Mouse (Mus musculus) neural tube, embryonic 14.5 days (tissue): ENCODE results near the gene Epha8. TPM values are rescaled to one million over a fixed set of nuclear protein-coding genes. Genes with fewer than 3 reads are reported as not detected.

Experiments used
- ATAC-seq: fragments of 200-750 bp; cut with Nextera tagmentation; 2 replicates; pipeline ENCODE4 v1.8.0; 2017; ENCODE audit warnings: low read depth, mild to moderate bottlenecking, moderate TSS enrichment, moderate library complexity
- H3K27ac ChIP-seq: fragments of 300-500 bp; sonication (generic); 2 replicates; pipeline ENCODE4 v1.5.1; 2014; ENCODE audit warnings: low read depth, mild to moderate bottlenecking, control low read depth, low read length, moderate library complexity, mixed read lengths
- H3K27me3 ChIP-seq: fragments of 300-500 bp; sonication (generic); 2 replicates; pipeline ENCODE4 v1.6.1; 2014; ENCODE audit warnings: low read length; ENCODE audit not compliant: control insufficient read depth, insufficient read depth
- H3K36me3 ChIP-seq: fragments of 300-500 bp; sonication (generic); 2 replicates; pipeline ENCODE4 v1.6.1; 2014; ENCODE audit warnings: low read length, mixed read lengths; ENCODE audit not compliant: control insufficient read depth, insufficient read depth
- H3K4me1 ChIP-seq: fragments of 300-500 bp; sonication (generic); 2 replicates; pipeline ENCODE4 v1.6.1; 2014; ENCODE audit warnings: low read length; ENCODE audit not compliant: control insufficient read depth, insufficient read depth
- H3K4me2 ChIP-seq: fragments of 300-500 bp; sonication (generic); 2 replicates; pipeline ENCODE4 v1.6.1; 2014; ENCODE audit warnings: mild to moderate bottlenecking, low read depth, low read length, control low read depth
- H3K4me3 ChIP-seq: fragments of 300-500 bp; sonication (generic); 2 replicates; pipeline ENCODE4 v1.5.1; 2014; ENCODE audit warnings: low read depth, low read length, control low read depth, mixed read lengths
- H3K9ac ChIP-seq: fragments of 300-500 bp; sonication (generic); replicated peaks from 2 replicates; pipeline ENCODE4 v1.6.1; 2014; ENCODE audit warnings: low read depth, mild to moderate bottlenecking, control low read depth, low read length, mixed read lengths
- H3K9me3 ChIP-seq: fragments of 300-500 bp; sonication (generic); 2 replicates; pipeline ENCODE4 v1.6.1; 2016; ENCODE audit warnings: low read length; ENCODE audit not compliant: control insufficient read depth
- WGBS: fragments of 180-500 bp; shearing (Covaris S2); extraction: QIAGEN DNeasy Blood & Tissue Kit; methylation state at CpG from one replicate; pipeline ENCODE4 v1.1.7; 2014; 5-methylcytosine and 5-hydroxymethylcytosine counted together
- polyA plus RNA-seq: library from polyadenylated mRNA; unstranded; fragments of >200 nt; fragmentation: Nextera tagmentation; extraction: Ambion mirVana; gene quantifications from 2 replicates; pipeline ENCODE4 v1.2.1, GENCODE M21; 2014

The Epha8 gene
- polyA plus RNA-seq, 1 experiment from 2014 or later = 9.9 TPM

DNA sequence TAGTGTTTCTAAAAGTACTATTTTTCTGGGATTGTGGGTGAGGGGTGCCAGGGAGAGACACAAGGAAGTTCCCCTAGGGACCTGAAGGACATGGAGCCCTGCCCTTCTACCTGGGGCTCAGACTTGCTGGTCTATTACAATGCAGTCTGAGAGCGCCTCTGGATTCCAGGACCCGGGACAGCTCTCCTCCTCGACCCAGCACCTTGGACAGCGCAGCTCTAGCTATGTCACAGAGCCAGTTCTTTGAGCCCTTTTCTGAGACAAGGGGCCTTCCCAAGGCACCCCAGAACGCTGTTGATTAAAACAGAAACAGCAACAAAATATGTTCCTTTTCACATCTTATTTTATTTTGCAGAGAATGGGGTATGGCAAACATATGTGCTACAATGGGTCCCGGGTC is 32.1 kb downstream of the Epha8 start:
- Histone ChIP-seq H3K9ac (no peak overlapping the region), H3K4me3 (no peak overlapping the region), H3K27me3 (no peaks in the 10 kb centered on the region), H3K4me2 (no peak overlapping the region), H3K4me1 (peaks cover 7% of the 10 kb centered on the region; the same call in 1 of the 2 replicates), H3K36me3 (no peaks in the 10 kb centered on the region), H3K27ac (no peak overlapping the region), H3K9me3 (no peaks in the 10 kb centered on the region)
- ATAC-seq = no peak
- WGBS = 6% methylated on average over 6 of the region's 6 CpGs

DNA sequence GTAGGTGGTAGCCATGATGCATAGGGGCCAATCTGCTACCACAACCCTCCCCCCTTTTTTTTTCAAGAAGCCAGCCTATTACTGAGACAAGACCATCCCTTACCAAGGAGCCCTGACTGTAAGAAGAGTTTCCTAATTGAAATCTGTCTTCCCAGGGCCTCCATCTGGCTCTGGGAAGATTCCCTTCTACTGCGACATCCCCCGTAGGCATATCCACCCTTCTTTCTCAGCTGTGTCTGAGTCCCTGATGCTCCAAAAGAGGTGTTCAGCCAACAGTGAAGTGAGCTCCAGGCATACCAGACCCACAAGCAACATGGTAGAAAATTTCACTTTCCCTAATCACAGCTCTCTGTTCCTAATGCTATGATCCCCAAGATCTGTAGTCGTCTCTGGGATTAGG is 37.1 kb downstream of the Epha8 start:
- Histone ChIP-seq H3K36me3 (no peaks in the 10 kb centered on the region), H3K27ac (no peak overlapping the region), H3K4me3 (no peak overlapping the region), H3K4me1 (peaks cover 14% of the 10 kb centered on the region), H3K4me2 (no peak overlapping the region), H3K27me3 (no peaks in the 10 kb centered on the region), H3K9me3 (no peaks in the 10 kb centered on the region), H3K9ac (no peak overlapping the region)
- ATAC-seq = no peak
- 85% methylated on average over 3 of the region's 3 CpGs for WGBS

DNA sequence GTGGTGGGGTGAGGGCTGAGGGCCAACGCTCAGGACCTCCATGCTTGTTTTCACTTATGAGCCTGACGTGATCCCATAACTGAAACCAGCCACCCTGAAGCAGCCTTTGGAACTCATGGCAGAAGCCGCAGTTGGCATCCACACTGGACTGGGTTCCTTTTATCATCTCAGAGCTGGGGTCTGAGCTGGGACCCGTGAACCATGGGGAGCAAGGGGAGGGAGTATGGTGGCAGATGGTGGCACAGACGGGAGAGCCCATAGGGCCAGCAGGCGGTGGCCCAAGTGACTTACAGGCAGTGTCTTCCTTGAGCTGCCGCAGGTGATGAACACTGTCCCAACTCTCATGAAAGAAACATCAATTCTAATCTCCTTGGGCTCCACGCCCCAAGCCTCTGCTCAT is 37.8 kb downstream of the Epha8 start:
- Histone ChIP-seq H3K4me2 (no peak overlapping the region), H3K27me3 (no peaks in the 10 kb centered on the region), H3K9me3 (no peaks in the 10 kb centered on the region), H3K27ac (no peak overlapping the region), H3K9ac (no peak overlapping the region), H3K36me3 (no peaks in the 10 kb centered on the region), H3K4me3 (no peak overlapping the region), H3K4me1 (peaks cover 14% of the 10 kb centered on the region)
- no peak for ATAC-seq
- 85% methylated on average over 8 of the region's 8 CpGs for WGBS

DNA sequence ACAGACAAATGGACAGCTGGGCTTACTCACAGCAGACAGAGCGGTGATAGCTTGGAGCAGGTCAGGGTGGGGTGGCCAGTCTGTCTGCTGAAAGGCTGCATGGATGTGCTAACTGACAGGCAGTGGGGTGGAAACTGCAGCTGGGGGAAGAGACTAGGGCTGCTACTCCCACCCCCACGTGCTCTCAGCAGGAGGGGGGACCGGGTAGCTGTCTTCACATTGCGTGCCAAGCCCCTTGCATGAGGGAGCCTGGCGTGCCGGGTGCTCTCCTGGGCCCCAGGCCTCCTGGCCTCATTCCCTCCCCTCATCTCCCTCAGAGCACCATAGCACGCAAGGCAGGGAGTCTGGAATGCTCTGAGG is 39.5 kb downstream of the Epha8 start:
- Histone ChIP-seq H3K4me2 (no peak overlapping the region), H3K4me3 (no peak overlapping the region), H3K36me3 (no peaks in the 10 kb centered on the region), H3K27me3 (no peaks in the 10 kb centered on the region), H3K4me1 (peaks cover 19% of the 10 kb centered on the region), H3K9me3 (no peaks in the 10 kb centered on the region), H3K9ac (no peak overlapping the region), H3K27ac (peak overlapping the region; percentile 17; the same call in 1 of the 2 replicates)
- no peak for ATAC-seq
- WGBS = 26% methylated on average over 7 of the region's 7 CpGs

- Histone ChIP-seq H3K4me2 (no peak overlapping the region), H3K9me3 (no peaks in the 10 kb centered on the region), H3K36me3 (no peaks in the 10 kb centered on the region), H3K4me1 (peaks cover 20% of the 10 kb centered on the region), H3K9ac (no peak overlapping the region), H3K27ac (peak overlapping the region; percentile 17; the same call in 1 of the 2 replicates), H3K27me3 (no peaks in the 10 kb centered on the region), H3K4me3 (no peak overlapping the region)
- no peak for ATAC-seq
- 40% methylated on average over 20 of the region's 20 CpGs for WGBS
Measured at GRCm38 (mm10) chr4:136916359-136917164, 40.1 kb downstream of the Epha8 start.

GRCm38 (mm10) chr4:136912841-136913240 is 43.8 kb downstream of the Epha8 start:
- H3K36me3 ChIP-seq = no peaks in the 10 kb centered on the region

DNA sequence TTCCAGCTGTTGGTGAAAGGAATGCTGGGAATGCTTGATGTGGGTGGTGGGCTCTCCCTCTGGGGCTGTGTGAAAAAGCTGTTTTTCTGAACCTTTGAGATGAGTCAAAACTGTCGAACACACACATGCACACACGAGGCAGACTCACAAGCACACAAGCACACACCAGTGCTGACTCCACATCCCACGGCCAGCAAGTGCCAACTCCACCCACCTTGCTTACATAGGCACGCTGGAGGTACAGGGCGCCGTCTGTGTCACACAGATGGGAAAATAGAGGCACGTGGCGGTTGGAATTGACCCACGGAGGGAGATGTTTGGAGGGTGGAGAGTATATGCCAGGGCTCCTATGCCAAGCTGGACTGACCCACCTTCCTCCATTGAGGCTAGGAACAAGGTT is 44.8 kb downstream of the Epha8 start:
- no peak for ATAC-seq
- Histone ChIP-seq H3K4me3 (no peak overlapping the region), H3K4me2 (0 out of 2 replicates have a peak overlapping the region, but pooled peaks have one; percentile 19), H3K27ac (no peak overlapping the region), H3K36me3 (no peaks in the 10 kb centered on the region), H3K9me3 (no peaks in the 10 kb centered on the region), H3K4me1 (peaks cover 17% of the 10 kb centered on the region), H3K27me3 (no peaks in the 10 kb centered on the region), H3K9ac (no peak overlapping the region)
- 46% methylated on average over 9 of the region's 9 CpGs for WGBS

More at GRCm38 (mm10) chr4:136912841-136913240, 43.8 kb downstream of the Epha8 start:
- Histone ChIP-seq H3K4me1 (peaks cover 24% of the 10 kb centered on the region), H3K27ac (no peak overlapping the region), H3K4me2 (no peak overlapping the region), H3K9ac (no peak overlapping the region), H3K27me3 (no peaks in the 10 kb centered on the region), H3K9me3 (no peaks in the 10 kb centered on the region), H3K4me3 (no peak overlapping the region)
- WGBS = 9% methylated on average over 9 of the region's 9 CpGs
- no peak for ATAC-seq

- Histone ChIP-seq H3K9ac (no peak overlapping the region), H3K4me3 (no peak overlapping the region)
- WGBS = 2% methylated on average over 17 of the region's 17 CpGs
Measured at GRCm38 (mm10) chr4:136911211-136911646, 45.4 kb downstream of the Epha8 start.

GRCm38 (mm10) chr4:136907809-136908208 is 48.8 kb downstream of the Epha8 start:
- H3K9ac ChIP-seq = no peak overlapping the region
- H3K4me3 ChIP-seq = no peak overlapping the region
- no peak for ATAC-seq
- no peak overlapping the region for H3K4me2 ChIP-seq
- peaks cover 15% of the 10 kb centered on the region; the same call in 1 of the 2 replicates for H3K4me1 ChIP-seq
- H3K9me3 ChIP-seq = no peaks in the 10 kb centered on the region
- no peaks in the 10 kb centered on the region for H3K36me3 ChIP-seq
- peaks cover 6% of the 10 kb centered on the region for H3K27me3 ChIP-seq
- H3K27ac ChIP-seq = no peak overlapping the region

More at GRCm38 (mm10) chr4:136911211-136911646, 45.4 kb downstream of the Epha8 start:
- no peak overlapping the region for H3K27ac ChIP-seq
- peaks cover 12% of the 10 kb centered on the region; the same call in 1 of the 2 replicates for H3K4me1 ChIP-seq
- no peaks in the 10 kb centered on the region for H3K9me3 ChIP-seq
- H3K4me2 ChIP-seq = peak overlapping the region; percentile 19; the same call in 1 of the 2 replicates
- ATAC-seq = peak; percentile 39; the same call in 1 of the 2 replicates
- peaks cover 3% of the 10 kb centered on the region; the same call in 1 of the 2 replicates for H3K27me3 ChIP-seq
- H3K36me3 ChIP-seq = no peaks in the 10 kb centered on the region
